Mouse (Mus musculus) testis, adult 2 months (tissue): ENCODE measurements around the gene Dnajc4.

Source experiments
- CTCF ChIP-seq: fragments of 200-500 bp; IDR thresholded peaks from 2 replicates; pipeline ENCODE4 v1.5.1; 2012; ENCODE audit warnings: low read depth, mild to moderate bottlenecking, inconsistent platforms, low read length, moderate library complexity; ENCODE audit not compliant: control insufficient read depth, insufficient read depth, insufficient replicate concordance
- POLR2A ChIP-seq: fragments of 200-500 bp; IDR thresholded peaks from 2 replicates; pipeline ENCODE4 v1.6.1; 2012; ENCODE audit warnings: low read depth, mild to moderate bottlenecking, inconsistent platforms, low read length, moderate library complexity; ENCODE audit not compliant: control insufficient read depth

DNA sequence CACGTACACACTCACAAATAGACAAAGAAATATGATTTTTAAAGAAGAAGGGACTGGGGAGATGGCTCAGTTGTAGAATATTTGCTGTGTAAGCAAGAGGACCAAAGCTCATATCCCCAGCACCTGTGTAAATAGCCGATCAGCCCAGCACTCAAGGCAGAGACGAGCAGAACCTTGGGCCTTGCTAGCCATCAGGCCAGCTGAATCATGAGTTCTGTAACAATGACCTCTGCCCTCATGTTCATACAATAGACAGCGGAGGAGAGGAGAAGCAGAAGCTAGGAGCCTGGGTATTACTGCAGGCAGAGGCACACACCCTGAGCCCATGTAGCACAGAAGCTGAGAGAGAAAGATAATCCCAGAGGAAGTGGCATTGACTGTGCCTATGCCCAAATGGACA, 20.1 kb upstream of the Dnajc4 start:
- no peak for TF ChIP-seq CTCF
- no peak for TF ChIP-seq POLR2A
